Mouse (Mus musculus): ENCODE data around the gene Igfbp3. TPM values are rescaled to one million over a fixed set of nuclear protein-coding genes. Genes with fewer than 3 reads are reported as not detected.
"Not testable (repeated sequence)": the region's sequence is repeated elsewhere in the genome, so short reads cannot be mapped to it uniquely, and the experiment has no call there.

Gene Igfbp3
- polyA plus RNA-seq, 1 experiment from 2014 or later: 14.8 TPM

- Histone ChIP-seq H3K27ac (ENCODE audit: low read length) (no peak overlapping the region), H3K4me1 (replicated peaks; ENCODE audit: control insufficient read depth, insufficient read depth, low read length) (no peaks in the 10 kb centered on the region), H3K9me3 (ENCODE audit: control insufficient read depth, low read length) (no peaks in the 10 kb centered on the region), H3K4me3 (ENCODE audit: low read length) (no peak overlapping the region), H3K36me3 (ENCODE audit: control insufficient read depth, insufficient read depth, low read length) (no peaks in the 10 kb centered on the region), H3K4me2 (ENCODE audit: low read depth, low read length) (no peak overlapping the region), H3K9ac (ENCODE audit: low read length) (no peak overlapping the region), H3K27me3 (ENCODE audit: control insufficient read depth, insufficient read depth, low read depth, low read length) (no peaks in the 10 kb centered on the region)
- ATAC-seq (ENCODE audit: low read depth): no peak
- WGBS: 69% methylated on average over 1 of the region's 1 CpGs
Observed at GRCm38 (mm10) chr11:7234436-7234835, 20.7 kb upstream of the Igfbp3 start.

GRCm38 (mm10) chr11:7233333-7233732 lies 19.6 kb upstream of the Igfbp3 start:
- no peaks in the 10 kb centered on the region for H3K9me3 ChIP-seq (ENCODE audit: control insufficient read depth, low read length)
- H3K27ac ChIP-seq (ENCODE audit: low read length): no peak overlapping the region
- no peak overlapping the region for H3K4me2 ChIP-seq (ENCODE audit: low read depth, low read length)
- H3K36me3 ChIP-seq (ENCODE audit: control insufficient read depth, insufficient read depth, low read length): no peaks in the 10 kb centered on the region
- 51% methylated on average over 2 of the region's 2 CpGs for WGBS
- ATAC-seq (ENCODE audit: low read depth): no peak
- H3K27me3 ChIP-seq (ENCODE audit: control insufficient read depth, insufficient read depth, low read depth, low read length): no peaks in the 10 kb centered on the region
- H3K9ac ChIP-seq (ENCODE audit: low read length): no peak overlapping the region
- H3K4me1 ChIP-seq (replicated peaks; ENCODE audit: control insufficient read depth, insufficient read depth, low read length): no peaks in the 10 kb centered on the region
- no peak overlapping the region for H3K4me3 ChIP-seq (ENCODE audit: low read length)

- Histone ChIP-seq H3K4me2 (ENCODE audit: low read depth, low read length) (no peak overlapping the region), H3K4me1 (replicated peaks; ENCODE audit: control insufficient read depth, insufficient read depth, low read length) (peaks cover under 1% of the 10 kb centered on the region; the same call in 1 of the 2 replicates), H3K9ac (ENCODE audit: low read length) (no peak overlapping the region), H3K4me3 (ENCODE audit: low read length) (no peak overlapping the region), H3K27me3 (ENCODE audit: control insufficient read depth, insufficient read depth, low read depth, low read length) (no peaks in the 10 kb centered on the region), H3K9me3 (ENCODE audit: control insufficient read depth, low read length) (no peaks in the 10 kb centered on the region), H3K36me3 (ENCODE audit: control insufficient read depth, insufficient read depth, low read length) (no peaks in the 10 kb centered on the region), H3K27ac (ENCODE audit: low read length) (no peak overlapping the region)
- WGBS: 87% methylated on average over 4 of the region's 4 CpGs
- no peak for ATAC-seq (ENCODE audit: low read depth)
Observed at GRCm38 (mm10) chr11:7231958-7232357, 18.2 kb upstream of the Igfbp3 start.

- Histone ChIP-seq H3K4me1 (replicated peaks; ENCODE audit: control insufficient read depth, insufficient read depth, low read length) (peaks cover 7% of the 10 kb centered on the region; the same call in 1 of the 2 replicates), H3K36me3 (ENCODE audit: control insufficient read depth, insufficient read depth, low read length) (no peaks in the 10 kb centered on the region), H3K27me3 (ENCODE audit: control insufficient read depth, insufficient read depth, low read depth, low read length) (no peaks in the 10 kb centered on the region), H3K9me3 (ENCODE audit: control insufficient read depth, low read length) (no peaks in the 10 kb centered on the region), H3K9ac (ENCODE audit: low read length) (no peak overlapping the region), H3K4me3 (ENCODE audit: low read length) (no peak overlapping the region), H3K27ac (ENCODE audit: low read length) (no peak overlapping the region), H3K4me2 (ENCODE audit: low read depth, low read length) (no peak overlapping the region)
- 58% methylated on average over 4 of the region's 4 CpGs for WGBS
- ATAC-seq (ENCODE audit: low read depth): no peak
Observed at GRCm38 (mm10) chr11:7230000-7230399, 16.3 kb upstream of the Igfbp3 start.

GRCm38 (mm10) chr11:7228107-7228506 lies 14.4 kb upstream of the Igfbp3 start:
- Histone ChIP-seq H3K4me2 (ENCODE audit: low read depth, low read length) (no peak overlapping the region), H3K36me3 (ENCODE audit: control insufficient read depth, insufficient read depth, low read length) (no peaks in the 10 kb centered on the region), H3K27ac (ENCODE audit: low read length) (no peak overlapping the region), H3K4me1 (replicated peaks; ENCODE audit: control insufficient read depth, insufficient read depth, low read length) (peaks cover 7% of the 10 kb centered on the region; the same call in 1 of the 2 replicates), H3K27me3 (ENCODE audit: control insufficient read depth, insufficient read depth, low read depth, low read length) (no peaks in the 10 kb centered on the region), H3K9ac (ENCODE audit: low read length) (no peak overlapping the region), H3K9me3 (ENCODE audit: control insufficient read depth, low read length) (no peaks in the 10 kb centered on the region), H3K4me3 (ENCODE audit: low read length) (no peak overlapping the region)
- WGBS: 49% methylated on average over 4 of the region's 4 CpGs
- ATAC-seq (ENCODE audit: low read depth): no peak

- no peak overlapping the region for H3K4me3 ChIP-seq (ENCODE audit: low read length)
- H3K4me2 ChIP-seq (ENCODE audit: low read depth, low read length): no peak overlapping the region
- H3K9me3 ChIP-seq (ENCODE audit: control insufficient read depth, low read length): no peaks in the 10 kb centered on the region
- ATAC-seq (ENCODE audit: low read depth): peak; percentile 95
- no peak overlapping the region for H3K9ac ChIP-seq (ENCODE audit: low read length)
- no peaks in the 10 kb centered on the region for H3K36me3 ChIP-seq (ENCODE audit: control insufficient read depth, insufficient read depth, low read length)
- peaks cover 7% of the 10 kb centered on the region; the same call in 1 of the 2 replicates for H3K4me1 ChIP-seq (replicated peaks; ENCODE audit: control insufficient read depth, insufficient read depth, low read length)
- WGBS: 59% methylated on average over 7 of the region's 7 CpGs
- H3K27ac ChIP-seq (ENCODE audit: low read length): peak overlapping the region; percentile 72
- H3K27me3 ChIP-seq (ENCODE audit: control insufficient read depth, insufficient read depth, low read depth, low read length): no peaks in the 10 kb centered on the region
Observed at GRCm38 (mm10) chr11:7226810-7227550, 13.3 kb upstream of the Igfbp3 start.

GRCm38 (mm10) chr11:7226200-7226599 lies 12.5 kb upstream of the Igfbp3 start:
- H3K9ac ChIP-seq (ENCODE audit: low read length): no peak overlapping the region
- 60% methylated on average over 2 of the region's 2 CpGs for WGBS
- no peak overlapping the region for H3K4me3 ChIP-seq (ENCODE audit: low read length)
- peaks cover 7% of the 10 kb centered on the region; the same call in 1 of the 2 replicates for H3K4me1 ChIP-seq (replicated peaks; ENCODE audit: control insufficient read depth, insufficient read depth, low read length)
- H3K27me3 ChIP-seq (ENCODE audit: control insufficient read depth, insufficient read depth, low read depth, low read length): no peaks in the 10 kb centered on the region
- no peak for ATAC-seq (ENCODE audit: low read depth)
- H3K4me2 ChIP-seq (ENCODE audit: low read depth, low read length): no peak overlapping the region
- H3K36me3 ChIP-seq (ENCODE audit: control insufficient read depth, insufficient read depth, low read length): no peaks in the 10 kb centered on the region
- no peak overlapping the region for H3K27ac ChIP-seq (ENCODE audit: low read length)
- no peaks in the 10 kb centered on the region for H3K9me3 ChIP-seq (ENCODE audit: control insufficient read depth, low read length)

GRCm38 (mm10) chr11:7221826-7222225 lies 8.1 kb upstream of the Igfbp3 start:
- H3K9ac ChIP-seq (ENCODE audit: low read length); H3K4me1 ChIP-seq (replicated peaks; ENCODE audit: control insufficient read depth, insufficient read depth, low read length); ATAC-seq (ENCODE audit: low read depth); H3K4me3 ChIP-seq (ENCODE audit: low read length); H3K9me3 ChIP-seq (ENCODE audit: control insufficient read depth, low read length); H3K4me2 ChIP-seq (ENCODE audit: low read depth, low read length); H3K36me3 ChIP-seq (ENCODE audit: control insufficient read depth, insufficient read depth, low read length); H3K27ac ChIP-seq (ENCODE audit: low read length); H3K27me3 ChIP-seq (ENCODE audit: control insufficient read depth, insufficient read depth, low read depth, low read length): not testable (repeated sequence)
- 74% methylated on average over 8 of the region's 8 CpGs for WGBS

GRCm38 (mm10) chr11:7215703-7216102 lies 2.0 kb upstream of the Igfbp3 start:
- Histone ChIP-seq H3K4me1 (replicated peaks; ENCODE audit: control insufficient read depth, insufficient read depth, low read length) (peaks cover 26% of the 10 kb centered on the region), H3K27ac (ENCODE audit: low read length) (no peak overlapping the region), H3K4me2 (ENCODE audit: low read depth, low read length) (no peak overlapping the region), H3K9me3 (ENCODE audit: control insufficient read depth, low read length) (no peaks in the 10 kb centered on the region), H3K4me3 (ENCODE audit: low read length) (no peak overlapping the region), H3K9ac (ENCODE audit: low read length) (no peak overlapping the region), H3K27me3 (ENCODE audit: control insufficient read depth, insufficient read depth, low read depth, low read length) (peaks cover 35% of the 10 kb centered on the region), H3K36me3 (ENCODE audit: control insufficient read depth, insufficient read depth, low read length) (no peaks in the 10 kb centered on the region)
- 6% methylated on average over 8 of the region's 8 CpGs for WGBS
- ATAC-seq (ENCODE audit: low read depth): no peak
